Mouse (Mus musculus): Measurements from ENCODE around the gene Psmb11. TPM values are rescaled to one million over a fixed set of nuclear protein-coding genes. Genes with fewer than 3 reads are reported as not detected.

The Psmb11 gene
- polyA plus RNA-seq, 1 experiment from 2014 or later, result not detected

DNA sequence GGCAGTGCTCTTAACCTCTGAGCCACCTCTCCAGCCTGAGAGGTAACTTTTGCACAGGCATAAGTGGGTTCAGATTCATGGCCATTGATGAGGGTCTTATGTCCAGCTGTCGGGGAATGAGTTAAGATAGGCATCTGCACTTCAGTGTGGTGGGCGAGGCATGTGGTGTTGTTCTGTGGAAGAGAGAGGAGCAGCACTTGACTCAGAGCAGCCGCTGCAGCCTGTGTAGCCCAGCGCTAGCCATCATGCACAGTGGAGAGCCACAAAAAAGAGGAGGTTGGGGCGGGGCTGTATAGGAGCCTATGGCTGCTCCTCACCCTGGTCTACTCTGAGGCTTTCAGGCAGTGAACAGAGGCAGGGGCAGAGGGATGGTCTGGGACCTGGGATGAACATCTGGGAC is 6.9 kb downstream of the Psmb11 start:
- no peak overlapping the region for H3K27ac ChIP-seq
- peaks cover 29% of the 10 kb centered on the region for H3K36me3 ChIP-seq
- no peaks in the 10 kb centered on the region for H3K27me3 ChIP-seq
- no peak overlapping the region for H3K4me2 ChIP-seq
- no peaks in the 10 kb centered on the region for H3K9me3 ChIP-seq
- H3K4me3 ChIP-seq, result no peak overlapping the region
- ATAC-seq (ENCODE audit: insufficient number of reproducible peaks, insufficient read depth, low FRiP score, low TSS enrichment, low read depth), result no peak
- 80% methylated on average over 5 of the region's 5 CpGs for WGBS
- 0 out of 2 replicates have a peak, but pooled peaks cover 4% of the 10 kb centered on the region for H3K4me1 ChIP-seq
- no peak overlapping the region for H3K9ac ChIP-seq

DNA sequence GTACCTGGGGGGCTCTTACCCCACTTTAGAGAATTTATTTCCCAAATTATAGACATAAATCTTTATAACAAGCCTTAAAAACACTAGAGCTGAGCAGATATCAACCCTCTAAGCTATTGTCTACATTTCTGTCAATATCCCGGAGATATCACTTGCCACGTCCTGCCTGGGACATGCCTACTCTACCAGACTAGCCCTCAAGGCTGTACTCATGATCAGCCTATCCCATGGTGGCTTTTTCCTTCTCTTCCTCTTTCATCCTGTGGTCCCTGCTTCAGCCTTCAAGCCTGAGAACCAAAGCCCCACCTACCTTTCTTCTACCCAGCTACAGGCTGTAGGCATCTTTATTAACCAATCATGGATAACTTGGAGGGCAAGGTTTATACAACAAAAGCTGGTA is 8.6 kb downstream of the Psmb11 start:
- H3K4me1 ChIP-seq, result 0 out of 2 replicates have a peak, but pooled peaks cover 4% of the 10 kb centered on the region
- H3K36me3 ChIP-seq, result peaks cover 44% of the 10 kb centered on the region
- no peaks in the 10 kb centered on the region for H3K9me3 ChIP-seq
- no peaks in the 10 kb centered on the region for H3K27me3 ChIP-seq
- no peak overlapping the region for H3K27ac ChIP-seq
- no peak overlapping the region for H3K9ac ChIP-seq
- no peak overlapping the region for H3K4me3 ChIP-seq
- ATAC-seq (ENCODE audit: insufficient number of reproducible peaks, insufficient read depth, low FRiP score, low TSS enrichment, low read depth), result no peak
- H3K4me2 ChIP-seq, result no peak overlapping the region
- 81% methylated on average over 2 of the region's 2 CpGs for WGBS

DNA sequence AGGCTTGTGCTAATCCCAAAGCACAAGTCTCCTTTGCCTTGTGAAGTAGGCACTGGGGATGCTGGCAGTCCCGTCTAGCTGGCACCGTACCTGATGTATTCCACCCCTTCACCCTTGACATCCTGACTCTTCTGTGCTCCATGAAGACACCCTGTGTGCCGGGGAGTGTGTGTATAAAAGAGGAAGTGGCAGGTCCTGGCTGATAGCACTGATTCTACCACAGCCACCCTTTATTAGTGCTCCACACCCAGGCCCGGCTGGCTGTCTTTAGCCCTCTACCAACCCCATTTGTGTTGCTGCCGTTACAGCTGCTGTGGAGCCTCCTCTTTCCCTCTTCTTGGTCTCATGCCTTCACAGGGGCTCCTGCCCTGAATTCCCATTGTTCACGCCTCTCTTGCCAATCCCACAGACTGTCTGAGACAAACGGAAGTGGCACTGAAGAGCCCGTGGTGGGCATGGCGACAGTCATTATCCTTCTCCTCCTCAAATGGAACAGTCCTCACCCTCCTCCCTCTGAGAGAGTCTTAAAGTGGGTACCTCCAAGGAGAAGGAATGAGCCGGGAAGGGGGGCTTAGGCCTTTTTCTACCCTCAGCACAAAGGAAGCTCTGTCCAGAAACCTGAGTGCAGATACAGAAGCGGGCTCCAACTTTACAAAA is 9.5 kb downstream of the Psmb11 start:
- Histone ChIP-seq H3K27me3 (no peaks in the 10 kb centered on the region), H3K4me3 (no peak overlapping the region), H3K36me3 (peaks cover 49% of the 10 kb centered on the region), H3K4me2 (no peak overlapping the region), H3K27ac (peak overlapping the region; percentile 64; the same call in 1 of the 2 replicates), H3K9ac (no peak overlapping the region), H3K9me3 (no peaks in the 10 kb centered on the region), H3K4me1 (0 out of 2 replicates have a peak, but pooled peaks cover 4% of the 10 kb centered on the region)
- 73% methylated on average over 11 of the region's 11 CpGs for WGBS
- no peak for ATAC-seq (ENCODE audit: insufficient number of reproducible peaks, insufficient read depth, low FRiP score, low TSS enrichment, low read depth)

DNA sequence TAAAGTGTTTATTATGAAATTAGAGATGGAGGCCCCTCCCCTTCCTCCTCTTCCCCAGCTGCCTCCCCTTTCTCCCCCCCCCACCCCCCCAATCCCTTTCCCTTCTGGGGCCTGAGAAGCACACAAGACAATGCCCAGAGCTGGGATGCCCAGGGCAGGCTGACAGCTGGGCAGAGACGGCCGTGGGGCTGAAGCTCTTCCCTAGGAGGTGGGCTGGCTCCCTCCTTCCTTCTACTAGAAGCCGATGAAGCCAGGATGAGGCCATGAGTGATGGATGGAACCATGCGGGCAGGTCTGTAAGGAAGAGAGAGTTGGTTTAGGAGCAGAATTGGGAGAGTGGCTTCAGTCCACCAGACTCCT is 10.0 kb downstream of the Psmb11 start:
- no peaks in the 10 kb centered on the region for H3K9me3 ChIP-seq
- H3K4me2 ChIP-seq, result no peak overlapping the region
- H3K4me1 ChIP-seq, result 0 out of 2 replicates have a peak, but pooled peaks cover 4% of the 10 kb centered on the region
- no peak overlapping the region for H3K9ac ChIP-seq
- no peaks in the 10 kb centered on the region for H3K27me3 ChIP-seq
- peak overlapping the region; percentile 48; the same call in 1 of the 2 replicates for H3K27ac ChIP-seq
- no peak for ATAC-seq (ENCODE audit: insufficient number of reproducible peaks, insufficient read depth, low FRiP score, low TSS enrichment, low read depth)
- H3K4me3 ChIP-seq, result no peak overlapping the region
- WGBS, result 65% methylated on average over 4 of the region's 4 CpGs
- H3K36me3 ChIP-seq, result peaks cover 54% of the 10 kb centered on the region

GRCm38 (mm10) chr14:54632252-54632651 is 11.0 kb downstream of the Psmb11 start:
- no peak overlapping the region for H3K4me3 ChIP-seq
- no peaks in the 10 kb centered on the region for H3K9me3 ChIP-seq
- H3K27ac ChIP-seq, result no peak overlapping the region
- no peaks in the 10 kb centered on the region for H3K27me3 ChIP-seq
- H3K4me1 ChIP-seq, result 0 out of 2 replicates have a peak, but pooled peaks cover 4% of the 10 kb centered on the region
- WGBS, result 93% methylated on average over 37 of the region's 37 CpGs
- H3K4me2 ChIP-seq, result no peak overlapping the region
- peaks cover 64% of the 10 kb centered on the region for H3K36me3 ChIP-seq
- no peak overlapping the region for H3K9ac ChIP-seq
- ATAC-seq (ENCODE audit: insufficient number of reproducible peaks, insufficient read depth, low FRiP score, low TSS enrichment, low read depth), result no peak

GRCm38 (mm10) chr14:54634182-54634581 is 12.9 kb downstream of the Psmb11 start:
- H3K9ac ChIP-seq, result no peak overlapping the region
- no peaks in the 10 kb centered on the region for H3K9me3 ChIP-seq
- no peak overlapping the region for H3K27ac ChIP-seq
- no peak for ATAC-seq (ENCODE audit: insufficient number of reproducible peaks, insufficient read depth, low FRiP score, low TSS enrichment, low read depth)
- H3K36me3 ChIP-seq, result peaks cover 82% of the 10 kb centered on the region
- 88% methylated on average over 4 of the region's 4 CpGs for WGBS
- H3K4me1 ChIP-seq, result peaks cover 6% of the 10 kb centered on the region
- no peak overlapping the region for H3K4me3 ChIP-seq
- H3K4me2 ChIP-seq, result no peak overlapping the region
- no peaks in the 10 kb centered on the region for H3K27me3 ChIP-seq

DNA sequence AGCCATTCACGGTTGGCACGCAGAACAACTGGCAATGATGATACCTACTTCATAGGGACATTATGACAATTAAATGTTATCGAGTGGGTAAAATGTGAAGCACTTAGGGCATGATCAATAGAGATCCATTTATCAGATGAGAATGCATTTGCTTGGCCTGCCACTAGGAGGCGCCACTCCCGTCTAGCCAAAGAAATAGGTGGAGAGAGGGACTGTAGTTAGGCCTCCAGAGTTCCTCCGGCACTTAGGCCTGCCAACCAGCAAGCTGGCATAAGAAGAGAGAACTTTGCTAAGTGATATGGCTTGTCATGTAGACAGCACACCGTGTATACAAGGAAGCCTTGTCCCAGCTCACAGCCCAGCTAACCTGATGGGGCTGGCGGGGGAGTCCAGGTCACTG is 15.7 kb downstream of the Psmb11 start:
- 54% methylated on average over 8 of the region's 8 CpGs for WGBS
- Histone ChIP-seq H3K27me3 (no peaks in the 10 kb centered on the region), H3K4me1 (peaks cover 16% of the 10 kb centered on the region), H3K9ac (no peak overlapping the region), H3K27ac (no peak overlapping the region), H3K9me3 (no peaks in the 10 kb centered on the region), H3K4me2 (no peak overlapping the region), H3K4me3 (no peak overlapping the region), H3K36me3 (peaks cover 67% of the 10 kb centered on the region)
- ATAC-seq (ENCODE audit: insufficient number of reproducible peaks, insufficient read depth, low FRiP score, low TSS enrichment, low read depth), result no peak

GRCm38 (mm10) chr14:54638210-54638609 is 17.0 kb downstream of the Psmb11 start:
- Histone ChIP-seq H3K4me3 (no peak overlapping the region), H3K4me2 (no peak overlapping the region), H3K4me1 (peaks cover 16% of the 10 kb centered on the region), H3K36me3 (peaks cover 66% of the 10 kb centered on the region), H3K27ac (no peak overlapping the region), H3K9me3 (no peaks in the 10 kb centered on the region), H3K27me3 (no peaks in the 10 kb centered on the region), H3K9ac (peak overlapping the region; percentile 4; the same call in 1 of the 2 replicates)
- no peak for ATAC-seq (ENCODE audit: insufficient number of reproducible peaks, insufficient read depth, low FRiP score, low TSS enrichment, low read depth)
- WGBS, result 69% methylated on average over 5 of the region's 5 CpGs

DNA sequence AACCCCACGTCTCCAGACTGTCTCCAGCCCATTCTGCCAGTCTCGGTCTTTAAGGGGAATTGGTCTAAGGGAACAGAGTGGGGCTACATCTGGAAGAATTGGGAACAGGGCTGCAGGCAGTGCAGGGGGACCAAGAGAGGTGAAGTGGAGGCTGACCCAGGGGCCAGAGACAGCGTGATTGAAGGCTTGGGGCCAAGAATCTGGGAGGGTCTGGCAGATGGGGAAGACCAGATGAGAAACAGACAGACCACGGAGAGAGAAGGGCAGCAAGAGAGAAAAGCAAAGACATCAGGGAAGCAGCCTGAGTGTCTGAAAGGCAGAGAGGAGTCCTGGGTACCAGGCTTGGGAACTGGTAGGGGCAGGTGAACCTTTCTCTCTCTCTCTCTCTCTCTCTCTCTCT is 18.9 kb downstream of the Psmb11 start:
- H3K27ac ChIP-seq, result no peak overlapping the region
- H3K4me1 ChIP-seq, result peaks cover 16% of the 10 kb centered on the region
- no peaks in the 10 kb centered on the region for H3K9me3 ChIP-seq
- H3K4me2 ChIP-seq, result peak overlapping the region; percentile 73
- peak overlapping the region; percentile 90 for H3K9ac ChIP-seq
- H3K36me3 ChIP-seq, result peaks cover 69% of the 10 kb centered on the region
- 20% methylated on average over 4 of the region's 4 CpGs for WGBS
- no peak for ATAC-seq (ENCODE audit: insufficient number of reproducible peaks, insufficient read depth, low FRiP score, low TSS enrichment, low read depth)
- peak overlapping the region; percentile 75 for H3K4me3 ChIP-seq
- H3K27me3 ChIP-seq, result no peaks in the 10 kb centered on the region

DNA sequence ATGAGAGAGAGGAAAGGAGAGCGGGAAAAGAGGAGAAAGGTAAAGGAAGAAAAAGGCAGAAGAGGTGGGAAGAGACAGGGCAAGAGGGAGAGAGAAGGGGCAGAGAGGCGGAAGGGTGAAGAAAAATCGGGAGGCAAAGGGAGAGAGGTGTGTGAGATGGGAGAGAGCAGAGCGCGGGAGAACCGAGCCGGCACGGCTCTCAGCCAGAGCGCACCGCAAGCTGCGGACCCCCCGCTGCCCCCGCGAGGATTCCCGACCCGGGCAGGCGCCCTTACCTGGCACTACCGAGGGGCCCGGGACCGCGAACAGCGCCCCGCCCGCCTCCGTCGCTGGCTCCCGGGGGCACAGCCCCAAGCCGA is 19.7 kb downstream of the Psmb11 start, which contains the start of gene Gm17606:
Gene Gm17606 (plus strand): TSS at position 7 of the 359 bp plus-strand sequence.
- H3K4me1 ChIP-seq, result peaks cover 16% of the 10 kb centered on the region
- H3K36me3 ChIP-seq, result peaks cover 72% of the 10 kb centered on the region
- peak within 1 kb of the TSS; percentile 78 for H3K27ac ChIP-seq
- no peaks in the 10 kb centered on the region for H3K27me3 ChIP-seq
- peak within 1 kb of the TSS; percentile 90 for H3K9ac ChIP-seq
- peak within 1 kb of the TSS; percentile 73 for H3K4me2 ChIP-seq
- H3K4me3 ChIP-seq, result peak within 1 kb of the TSS; percentile 75
- WGBS, result 1% methylated on average over 28 of the region's 28 CpGs
- H3K9me3 ChIP-seq, result no peaks in the 10 kb centered on the region
- no peak for ATAC-seq (ENCODE audit: insufficient number of reproducible peaks, insufficient read depth, low FRiP score, low TSS enrichment, low read depth)

- Histone ChIP-seq H3K4me3 (peak within 1 kb of the TSS; percentile 75), H3K27me3 (no peaks in the 10 kb centered on the region), H3K4me2 (peak within 1 kb of the TSS; percentile 73), H3K36me3 (peaks cover 72% of the 10 kb centered on the region), H3K9me3 (no peaks in the 10 kb centered on the region), H3K4me1 (peaks cover 16% of the 10 kb centered on the region), H3K27ac (peak within 1 kb of the TSS; percentile 78), H3K9ac (peak within 1 kb of the TSS; percentile 90)
- whole genome bisulfite sequencing, result under 1% methylated on average over 51 of the region's 52 CpGs
- peak; percentile 89 for ATAC-seq (ENCODE audit: insufficient number of reproducible peaks, insufficient read depth, low FRiP score, low TSS enrichment, low read depth)
These were observed 20.2 kb downstream of the Psmb11 start, which contains the start of gene Cdh24 for GRCm38 (mm10) chr14:54641305-54641969. Gene Cdh24, minus strand, starts transcription at chr14:54641364.
